Mouse (Mus musculus) lung, embryonic 16.5 days (tissue): Measurements from ENCODE around the gene 2610528A11Rik. TPM values are rescaled to one million over a fixed set of nuclear protein-coding genes. Genes with fewer than 3 reads are reported as not detected.
"Not testable (repeated sequence)": the region's sequence is repeated elsewhere in the genome, so short reads cannot be mapped to it uniquely, and the experiment has no call there.

ENCODE experiments used
- ATAC-seq: fragments of 200-750 bp; cut with Nextera tagmentation; 2 replicates; pipeline ENCODE4 v1.8.0; 2017; ENCODE audit warnings: low read depth, mild to moderate bottlenecking, moderate library complexity
- H3K27ac ChIP-seq: fragments of 300-500 bp; sonication (generic); 2 replicates; pipeline ENCODE4 v1.5.1; 2014; ENCODE audit warnings: mild to moderate bottlenecking, control low read depth, low read length
- H3K27me3 ChIP-seq: fragments of 300-500 bp; sonication (generic); 2 replicates; pipeline ENCODE4 v1.6.1; 2014; ENCODE audit warnings: low read depth, low read length, mixed read lengths; ENCODE audit not compliant: control insufficient read depth, insufficient read depth
- H3K36me3 ChIP-seq: fragments of 300-500 bp; sonication (generic); 2 replicates; pipeline ENCODE4 v1.6.1; 2014; ENCODE audit warnings: low read length; ENCODE audit not compliant: control insufficient read depth, insufficient read depth
- H3K4me1 ChIP-seq: fragments of 300-500 bp; sonication (generic); replicated peaks from 2 replicates; pipeline ENCODE4 v1.6.1; 2014; ENCODE audit warnings: low read length, mixed read lengths; ENCODE audit not compliant: control insufficient read depth, insufficient read depth
- H3K4me2 ChIP-seq: fragments of 300-500 bp; sonication (generic); 2 replicates; pipeline ENCODE4 v1.6.1; 2014; ENCODE audit warnings: low read depth, low read length, control low read depth
- H3K4me3 ChIP-seq: fragments of 300-500 bp; sonication (generic); 2 replicates; pipeline ENCODE4 v1.5.1; 2014; ENCODE audit warnings: mild to moderate bottlenecking, low read length, control low read depth
- H3K9ac ChIP-seq: fragments of 300-500 bp; sonication (generic); 2 replicates; pipeline ENCODE4 v1.6.1; 2014; ENCODE audit warnings: low read length, control low read depth
- H3K9me3 ChIP-seq: fragments of 300-500 bp; sonication (generic); 2 replicates; pipeline ENCODE4 v1.6.1; 2016; ENCODE audit warnings: low read length; ENCODE audit not compliant: control insufficient read depth
- WGBS: fragments of 180-500 bp; shearing (Covaris S2); extraction: QIAGEN DNeasy Blood & Tissue Kit; methylation state at CpG from one replicate; pipeline ENCODE4 v1.1.7; 2014; 5-methylcytosine and 5-hydroxymethylcytosine counted together
- polyA plus RNA-seq: library from polyadenylated mRNA; unstranded; fragments of >200 nt; fragmentation: Nextera tagmentation; extraction: Ambion mirVana; gene quantifications from 2 replicates; pipeline ENCODE4 v1.2.1, GENCODE M21; 2015

The 2610528A11Rik gene
- polyA plus RNA-seq, result 0.31 and 0.55 TPM in 2 replicates

- Histone ChIP-seq H3K4me3 (no peak within 1 kb of the TSS), H3K4me1 (no peaks in the 10 kb centered on the region), H3K27ac (no peak within 1 kb of the TSS), H3K36me3 (no peaks in the 10 kb centered on the region), H3K9me3 (no peaks in the 10 kb centered on the region), H3K4me2 (no peak within 1 kb of the TSS), H3K27me3 (no peaks in the 10 kb centered on the region), H3K9ac (no peak within 1 kb of the TSS)
- WGBS, result 48% methylated on average over 3 of the region's 3 CpGs
- no peak for ATAC-seq
Observed at GRCm38 (mm10) chr14:37113922-37114321, at the start of gene 2610528A11Rik. Gene 2610528A11Rik (minus strand): TSS chr14:37114022.

GRCm38 (mm10) chr14:37163277-37163956, 49.6 kb upstream of the 2610528A11Rik start:
- ATAC-seq, result no peak
- H3K4me3 ChIP-seq, result no peak overlapping the region
- H3K4me2 ChIP-seq, result no peak overlapping the region
- no peak overlapping the region for H3K9ac ChIP-seq
- H3K27ac ChIP-seq, result no peak overlapping the region
- no peaks in the 10 kb centered on the region for H3K4me1 ChIP-seq
- H3K9me3 ChIP-seq, result no peaks in the 10 kb centered on the region
- WGBS, result 62% methylated on average over 4 of the region's 4 CpGs
- no peaks in the 10 kb centered on the region for H3K27me3 ChIP-seq
- no peaks in the 10 kb centered on the region for H3K36me3 ChIP-seq

GRCm38 (mm10) chr14:37154391-37154790, 40.6 kb upstream of the 2610528A11Rik start:
- Histone ChIP-seq H3K27ac (no peak overlapping the region), H3K4me3 (no peak overlapping the region), H3K4me2 (no peak overlapping the region), H3K9me3 (no peaks in the 10 kb centered on the region), H3K9ac (no peak overlapping the region), H3K27me3 (no peaks in the 10 kb centered on the region), H3K36me3 (no peaks in the 10 kb centered on the region), H3K4me1 (no peaks in the 10 kb centered on the region)
- ATAC-seq, result no peak
- WGBS, result 95% methylated on average over 1 of the region's 1 CpGs

GRCm38 (mm10) chr14:37139051-37139710, 25.4 kb upstream of the 2610528A11Rik start:
- Histone ChIP-seq H3K4me2 (no peak overlapping the region), H3K4me1 (peaks cover 2% of the 10 kb centered on the region; the same call in 1 of the 2 replicates), H3K27me3 (no peaks in the 10 kb centered on the region), H3K4me3 (no peak overlapping the region), H3K27ac (no peak overlapping the region), H3K36me3 (no peaks in the 10 kb centered on the region), H3K9ac (no peak overlapping the region), H3K9me3 (no peaks in the 10 kb centered on the region)
- WGBS, result 79% methylated on average over 8 of the region's 8 CpGs
- no peak for ATAC-seq

GRCm38 (mm10) chr14:37137596-37137995, 23.8 kb upstream of the 2610528A11Rik start:
- not testable (repeated sequence) for ATAC-seq, H3K27ac ChIP-seq, H3K36me3 ChIP-seq, H3K9ac ChIP-seq, H3K4me2 ChIP-seq, H3K4me1 ChIP-seq, H3K9me3 ChIP-seq, H3K27me3 ChIP-seq, H3K4me3 ChIP-seq
- WGBS, result 72% methylated on average over 2 of the region's 3 CpGs

GRCm38 (mm10) chr14:37136110-37136509, 22.3 kb upstream of the 2610528A11Rik start:
- Histone ChIP-seq H3K4me2 (no peak overlapping the region), H3K4me1 (peaks cover 5% of the 10 kb centered on the region; the same call in 1 of the 2 replicates), H3K27me3 (no peaks in the 10 kb centered on the region), H3K36me3 (peaks cover 2% of the 10 kb centered on the region; the same call in 1 of the 2 replicates), H3K27ac (no peak overlapping the region), H3K9me3 (no peaks in the 10 kb centered on the region), H3K9ac (no peak overlapping the region), H3K4me3 (no peak overlapping the region)
- ATAC-seq, result no peak
- 70% methylated on average over 4 of the region's 4 CpGs for WGBS

GRCm38 (mm10) chr14:37135671-37136070, 21.8 kb upstream of the 2610528A11Rik start:
- peaks cover 5% of the 10 kb centered on the region; the same call in 1 of the 2 replicates for H3K4me1 ChIP-seq
- H3K4me2 ChIP-seq, result peak overlapping the region; percentile 74
- peak; percentile 34; the same call in 1 of the 2 replicates for ATAC-seq
- no peaks in the 10 kb centered on the region for H3K9me3 ChIP-seq
- no peaks in the 10 kb centered on the region for H3K27me3 ChIP-seq
- H3K4me3 ChIP-seq, result peak overlapping the region; percentile 94
- H3K27ac ChIP-seq, result no peak overlapping the region
- H3K36me3 ChIP-seq, result peaks cover 5% of the 10 kb centered on the region
- H3K9ac ChIP-seq, result peak overlapping the region; percentile 70
- WGBS, result 3% methylated on average over 10 of the region's 10 CpGs

- no peaks in the 10 kb centered on the region for H3K9me3 ChIP-seq
- WGBS, result under 1% methylated on average over 38 of the region's 38 CpGs
- no peaks in the 10 kb centered on the region for H3K27me3 ChIP-seq
- H3K27ac ChIP-seq, result peak within 1 kb of the TSS; percentile 81
- peaks cover 10% of the 10 kb centered on the region for H3K36me3 ChIP-seq
- peak within 1 kb of the TSS; percentile 74 for H3K4me2 ChIP-seq
- H3K4me3 ChIP-seq, result peak within 1 kb of the TSS; percentile 94
- H3K4me1 ChIP-seq, result peaks cover 5% of the 10 kb centered on the region; the same call in 1 of the 2 replicates
- H3K9ac ChIP-seq, result peak within 1 kb of the TSS; percentile 94
- ATAC-seq, result peak; percentile 99
Observed at GRCm38 (mm10) chr14:37135127-37135593, 21.3 kb upstream of the 2610528A11Rik start, which contains the start of gene Ghitm. Gene Ghitm (minus strand): TSS chr14:37135272.
